Mouse (Mus musculus): Measurements from ENCODE around the gene Cdh7.
"Not testable (repeated sequence)": the region's sequence is repeated elsewhere in the genome, so short reads cannot be mapped to it uniquely, and the experiment has no call there.

The Cdh7 gene

DNA sequence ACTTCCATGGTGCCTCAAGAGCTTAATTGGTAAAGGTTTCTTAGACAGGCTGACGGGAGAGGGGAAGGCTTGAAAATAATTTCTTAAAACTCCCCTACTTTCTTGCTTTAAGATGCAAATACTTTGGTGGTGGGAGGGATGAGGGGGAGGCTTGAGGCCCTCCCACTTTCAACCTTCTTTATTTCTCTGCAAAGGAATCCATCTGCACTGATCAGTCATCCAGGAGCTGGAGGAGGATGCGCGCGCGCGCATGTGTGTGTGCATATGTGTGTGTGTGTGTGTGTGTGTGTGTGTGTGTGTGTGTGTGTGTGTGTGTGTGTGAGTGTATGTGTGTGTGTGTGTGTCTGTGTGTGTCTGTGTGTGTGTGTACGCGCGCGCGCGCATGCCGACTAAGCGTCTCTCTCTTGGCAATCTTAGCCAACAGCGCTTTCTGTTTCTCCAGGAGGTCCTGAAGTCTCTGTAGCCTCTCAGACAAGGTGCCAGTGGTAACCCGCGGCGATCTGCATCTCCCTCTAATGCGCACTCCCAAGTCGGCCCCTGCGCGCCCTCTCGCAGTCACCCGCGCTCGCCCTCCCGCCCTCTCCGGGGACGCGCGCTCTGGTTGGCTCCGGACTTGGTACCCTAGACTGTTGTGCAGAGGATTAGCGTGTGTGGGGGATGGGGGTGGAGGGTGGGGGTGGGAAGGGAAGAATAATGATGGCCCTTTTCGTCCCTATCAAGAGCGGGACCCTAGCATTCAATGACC is at the start of gene Cdh7:
Gene Cdh7 (plus strand): TSS at position 368 of the 745 bp plus-strand sequence.
- peak; percentile 4 for DNase-seq

DNA sequence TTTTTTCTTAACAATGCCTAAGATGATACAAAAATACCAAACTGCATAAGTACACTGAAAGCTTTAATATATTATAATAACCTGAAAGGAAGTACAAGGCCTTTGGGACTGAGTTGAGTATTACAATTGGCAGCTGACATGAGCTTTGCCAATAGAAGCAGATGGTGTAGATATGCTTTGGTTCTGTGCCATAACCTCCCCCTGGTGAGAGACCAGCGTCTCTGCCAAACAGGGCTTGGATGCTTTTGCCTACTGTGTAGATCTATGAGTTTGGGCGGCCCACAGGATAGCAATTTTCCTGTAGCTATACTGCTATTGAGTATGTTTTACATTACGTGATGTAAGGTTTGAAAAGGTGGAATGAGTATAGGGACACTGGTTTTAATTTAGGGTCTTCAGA is 49.6 kb upstream of the Cdh7 start:
- DNase-seq: no peak

DNA sequence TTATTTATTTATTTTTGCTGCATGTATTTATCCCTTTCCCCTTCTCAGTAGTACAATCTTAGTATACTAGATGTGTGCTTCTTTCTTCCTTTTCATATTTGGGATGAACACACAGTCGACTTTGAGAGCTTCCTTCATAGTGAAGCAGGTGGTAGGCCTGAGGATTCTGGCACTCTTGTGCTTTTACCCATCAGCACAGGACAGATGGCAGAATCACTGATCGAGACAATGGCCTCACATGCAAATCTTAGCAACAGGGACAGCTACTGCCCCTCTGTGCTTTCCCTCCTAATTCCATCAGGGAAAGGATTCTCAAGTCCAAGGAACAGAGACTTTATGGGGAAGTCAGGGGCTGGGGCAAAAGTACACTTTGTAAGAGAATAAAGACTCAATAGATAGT is 33.7 kb upstream of the Cdh7 start:
- no peak for DNase-seq

DNA sequence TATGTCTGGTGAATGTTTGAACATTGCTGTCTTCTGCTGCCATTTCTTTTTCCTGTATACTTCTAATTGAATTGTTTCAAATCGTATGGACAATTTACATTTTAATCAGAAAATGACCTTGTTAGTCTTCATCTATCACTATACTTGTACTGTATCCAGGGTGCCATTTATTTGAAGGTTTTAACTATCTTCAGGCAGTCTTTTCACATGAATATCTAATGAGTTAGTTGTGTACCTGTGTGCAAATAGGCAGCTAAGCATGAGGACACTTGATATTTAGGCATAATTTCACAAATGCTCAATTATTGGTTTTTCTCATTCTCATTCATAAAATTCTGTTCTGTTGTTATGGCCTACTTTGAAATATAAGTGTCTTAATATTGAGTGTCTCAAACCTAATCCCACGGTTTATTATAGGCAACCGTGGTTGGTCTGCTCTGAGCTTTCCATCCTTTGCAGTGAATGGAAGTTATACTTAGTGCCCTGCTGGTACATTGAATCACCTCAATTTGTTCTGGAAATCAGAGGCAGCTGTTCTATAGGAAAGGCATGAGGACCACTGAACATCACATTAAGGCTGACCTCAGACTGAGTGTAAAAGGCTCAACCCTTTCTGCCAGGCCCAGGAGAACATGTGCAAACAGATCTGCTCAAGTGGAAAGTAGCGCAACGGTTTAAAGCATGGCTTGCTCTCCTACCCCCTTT is 10.4 kb upstream of the Cdh7 start:
- DNase-seq: no peak

DNA sequence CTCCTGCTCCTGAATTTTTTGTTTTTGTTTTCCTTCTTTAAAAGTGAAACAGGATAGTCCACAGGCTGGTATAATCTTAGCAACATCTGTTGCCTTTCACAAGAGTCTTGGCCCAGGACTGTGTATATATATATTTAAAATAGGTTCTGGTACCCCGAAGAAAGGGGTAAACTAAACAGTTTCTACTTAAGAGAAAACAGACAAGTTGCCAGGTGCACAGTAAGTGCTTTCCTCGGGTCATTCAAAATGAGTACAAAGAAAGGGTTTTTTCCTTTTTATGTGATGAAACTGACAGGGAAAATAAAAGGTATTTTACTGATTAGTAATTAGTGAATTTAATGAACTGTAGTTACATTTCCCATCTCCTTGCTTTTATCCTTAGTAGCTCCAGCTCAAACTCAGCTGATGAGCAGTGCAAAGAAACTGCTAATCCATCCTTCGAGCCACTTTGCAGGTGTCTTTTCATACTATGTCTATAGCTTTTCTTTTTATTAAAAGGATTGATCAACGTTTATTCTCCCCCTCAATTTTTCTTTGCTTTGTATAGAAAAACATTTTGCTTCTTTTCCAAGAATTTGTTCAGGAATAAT is 9.7 kb upstream of the Cdh7 start:
- DNase-seq: no peak

DNA sequence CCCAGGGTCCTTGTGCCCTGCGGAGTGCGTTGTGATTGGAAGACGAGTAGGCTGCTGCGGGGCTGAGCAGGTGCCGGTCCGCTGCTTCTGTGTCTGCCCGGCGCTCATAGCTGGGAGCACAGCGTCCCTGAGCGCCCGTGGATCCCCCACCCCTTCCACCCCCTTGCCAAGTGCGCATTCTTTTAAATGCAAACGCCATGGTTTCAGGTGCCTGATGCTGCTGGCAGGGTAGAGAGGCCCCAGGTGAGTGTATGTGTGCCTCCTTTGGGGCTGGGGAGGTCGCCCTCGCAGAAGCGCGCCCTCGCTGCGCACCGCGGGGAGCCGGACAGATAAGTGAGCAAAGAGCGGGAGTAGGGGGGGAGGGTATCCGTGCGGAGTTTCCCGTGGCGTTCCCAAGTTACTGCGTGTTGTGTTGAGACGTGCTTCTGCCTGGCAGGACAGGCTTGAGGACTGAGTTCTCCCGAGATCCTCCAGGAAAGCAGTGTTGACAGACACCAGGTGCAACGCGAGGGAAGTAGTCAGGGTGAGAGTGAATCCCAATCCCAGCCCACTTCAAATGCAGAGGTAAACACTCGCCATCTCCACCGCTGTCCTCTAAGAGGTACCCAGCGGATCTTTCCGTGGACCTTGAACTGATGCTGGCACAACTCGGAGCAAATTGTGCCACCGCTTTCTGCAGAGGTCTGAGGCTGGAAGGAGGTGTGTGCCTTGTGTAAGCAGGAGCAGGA is 742 bp downstream of the Cdh7 start:
- no peak for DNase-seq

DNA sequence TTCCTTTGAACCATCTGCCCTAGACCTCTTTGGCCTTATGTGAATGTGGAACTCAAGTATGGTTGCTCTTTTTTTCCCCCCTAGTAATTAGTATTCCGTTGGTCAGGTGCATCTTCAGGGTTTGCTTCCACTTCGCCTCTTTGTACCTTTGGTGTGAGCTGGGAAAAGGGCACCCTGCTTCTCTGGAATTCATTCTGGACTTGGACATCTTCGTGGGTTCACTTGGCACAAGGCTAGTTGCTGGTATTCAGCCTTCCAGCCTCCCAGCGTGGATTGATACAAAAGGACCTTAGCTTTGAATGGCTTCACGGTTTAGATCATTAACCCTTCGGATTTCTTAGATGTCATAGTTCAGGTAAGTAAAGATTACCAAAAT is 1.3 kb downstream of the Cdh7 start:
- DNase-seq: no peak

DNA sequence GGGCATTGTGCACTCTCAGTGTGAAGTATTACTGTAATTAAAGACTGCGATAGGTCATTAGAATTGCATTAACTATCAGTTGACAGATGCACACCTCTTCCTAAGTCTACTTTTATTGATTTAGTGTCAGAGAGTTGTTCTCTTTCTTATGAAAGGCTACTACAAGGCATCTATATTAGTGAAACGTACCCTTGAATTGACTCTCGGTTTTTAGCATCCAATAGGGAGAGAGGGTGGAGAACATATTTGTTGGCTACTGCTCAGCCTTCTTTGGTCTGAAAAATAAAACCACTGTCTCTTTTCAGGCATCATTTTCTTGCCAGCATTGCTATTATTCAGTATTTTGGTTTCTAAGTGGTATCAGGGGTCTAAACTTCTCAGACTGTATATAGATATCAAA is 2.5 kb downstream of the Cdh7 start:
- no peak for DNase-seq

DNA sequence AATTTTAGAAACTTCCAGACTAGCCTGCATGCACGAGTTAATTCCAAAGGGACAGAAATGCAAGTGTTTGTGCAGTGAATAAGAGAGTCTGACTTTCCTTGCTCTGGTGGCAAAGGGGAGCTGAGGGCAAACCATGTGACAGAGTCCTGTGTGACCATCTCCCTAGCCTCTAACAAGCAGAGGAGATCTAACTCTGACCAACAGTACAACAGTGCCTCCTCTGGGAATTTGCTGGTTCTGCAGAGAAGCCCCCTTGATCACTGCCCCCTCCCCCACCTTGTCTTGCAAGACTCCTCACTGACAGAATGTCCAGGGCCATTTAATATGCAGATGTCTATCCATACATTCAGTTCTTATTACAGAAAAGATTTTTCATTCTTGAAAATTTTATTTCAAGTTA is 3.2 kb downstream of the Cdh7 start:
- DNase-seq: no peak

DNA sequence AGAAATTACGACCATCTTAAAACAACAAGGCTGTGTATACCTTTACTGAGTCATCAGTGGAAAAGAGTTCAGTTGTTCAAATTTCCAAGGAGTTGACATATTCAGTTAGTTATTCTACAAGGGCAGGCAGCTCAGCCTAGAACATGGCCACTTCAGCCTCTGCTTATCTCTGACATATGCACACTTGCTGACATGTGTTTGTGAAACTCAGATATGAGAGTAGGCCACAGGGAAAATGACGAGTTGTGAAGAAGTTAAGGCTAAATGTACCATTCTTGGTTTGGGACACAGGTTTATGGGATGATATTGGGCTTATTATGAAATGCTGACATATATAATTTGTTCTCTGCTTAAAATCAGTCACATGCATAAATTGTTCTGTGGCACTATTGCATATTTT is 7.3 kb downstream of the Cdh7 start:
- no peak for DNase-seq

DNA sequence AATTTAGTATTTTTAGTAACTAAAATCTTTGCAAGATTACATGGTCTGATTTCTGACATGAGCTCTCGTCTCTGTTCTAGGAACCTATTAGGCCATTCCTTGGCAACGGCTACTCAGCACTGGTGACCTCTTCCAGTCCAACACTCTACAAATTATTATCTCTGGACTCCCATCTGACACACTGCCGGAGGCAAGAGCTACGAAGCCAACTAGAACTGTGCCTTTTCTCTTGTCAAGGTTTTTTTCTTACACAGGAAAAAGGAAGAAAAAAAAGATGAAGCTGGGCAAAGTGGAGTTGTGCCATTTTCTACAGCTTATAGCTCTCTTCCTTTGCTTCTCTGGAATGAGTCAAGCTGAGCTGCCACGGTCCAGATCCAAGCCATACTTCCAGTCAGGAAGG is 11.7 kb downstream of the Cdh7 start:
- no peak for DNase-seq

DNA sequence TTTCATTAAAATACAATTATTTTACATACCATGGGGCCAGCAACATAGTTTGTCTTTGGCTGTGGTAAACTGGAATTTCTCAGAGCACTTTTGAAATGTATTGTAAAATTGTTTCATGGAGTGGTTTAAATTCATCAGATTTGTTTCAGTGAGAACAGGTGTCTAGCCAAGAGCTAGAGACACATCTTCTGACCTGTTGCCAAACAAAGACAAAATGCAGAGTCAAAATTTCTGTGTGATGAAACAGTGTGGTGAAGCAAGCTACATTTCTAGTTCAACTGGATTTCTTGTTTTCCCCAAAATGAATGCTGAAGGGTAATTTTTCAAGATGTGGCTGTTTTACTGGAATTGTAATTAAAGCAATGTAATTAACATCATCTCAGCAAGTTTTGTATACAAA is 22.2 kb downstream of the Cdh7 start:
- DNase-seq: no peak

DNA sequence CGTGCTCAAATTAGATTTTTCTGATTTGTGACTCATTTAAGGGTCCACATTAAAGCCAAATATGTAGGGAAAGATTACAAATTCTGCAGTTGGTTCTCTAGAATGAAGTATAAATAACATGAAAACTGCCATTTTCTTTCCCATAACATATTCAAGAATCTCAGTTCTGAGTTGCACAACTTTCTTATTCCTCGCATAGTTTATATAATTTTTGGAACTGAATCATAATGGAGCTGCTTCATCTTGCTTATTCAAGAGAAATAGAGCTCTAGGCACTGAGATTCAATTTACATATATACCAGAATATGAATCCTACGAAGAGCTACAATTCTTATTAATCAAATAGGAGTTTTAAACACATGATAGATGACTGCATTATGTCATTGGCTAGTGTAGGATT is 22.8 kb downstream of the Cdh7 start:
- DNase-seq: no peak

DNA sequence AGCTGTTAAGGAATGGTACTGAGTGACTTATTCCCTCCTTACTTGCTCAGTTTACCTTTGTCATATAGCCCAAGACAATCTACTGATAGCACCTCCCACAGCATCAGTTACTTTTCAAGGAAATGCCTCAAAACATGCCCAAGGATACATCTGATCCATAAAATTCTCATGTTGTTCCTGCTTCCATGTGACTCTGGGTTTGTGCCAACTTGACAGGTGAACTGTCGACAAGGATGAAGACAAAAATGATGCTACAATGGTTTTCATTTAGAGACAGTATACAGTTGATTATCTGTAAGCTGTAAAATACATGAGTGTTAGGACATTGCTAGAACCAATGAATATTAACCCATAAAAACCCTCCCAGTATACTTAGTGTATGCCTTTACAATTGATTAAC is 29.9 kb downstream of the Cdh7 start:
- DNase-seq: no peak

DNA sequence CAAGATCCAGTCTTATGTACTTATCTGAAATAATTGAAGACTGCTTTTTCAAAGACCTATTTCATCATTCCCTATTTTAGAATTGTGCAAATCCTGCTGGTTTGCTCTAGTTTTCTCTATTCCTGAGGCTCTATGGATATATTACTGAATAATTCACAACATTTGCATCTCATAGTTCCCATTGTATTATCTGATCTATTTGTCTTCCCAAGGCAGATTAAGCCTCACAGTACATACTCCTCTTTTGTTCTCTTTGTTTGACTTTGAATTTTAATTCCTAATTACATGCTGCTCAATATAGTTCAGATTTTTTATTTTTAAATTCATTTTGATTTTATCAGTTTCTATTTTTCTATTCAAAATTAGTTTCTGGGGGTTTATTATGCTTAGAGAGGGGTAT is 74.1 kb downstream of the Cdh7 start:
- no peak for DNase-seq

DNA sequence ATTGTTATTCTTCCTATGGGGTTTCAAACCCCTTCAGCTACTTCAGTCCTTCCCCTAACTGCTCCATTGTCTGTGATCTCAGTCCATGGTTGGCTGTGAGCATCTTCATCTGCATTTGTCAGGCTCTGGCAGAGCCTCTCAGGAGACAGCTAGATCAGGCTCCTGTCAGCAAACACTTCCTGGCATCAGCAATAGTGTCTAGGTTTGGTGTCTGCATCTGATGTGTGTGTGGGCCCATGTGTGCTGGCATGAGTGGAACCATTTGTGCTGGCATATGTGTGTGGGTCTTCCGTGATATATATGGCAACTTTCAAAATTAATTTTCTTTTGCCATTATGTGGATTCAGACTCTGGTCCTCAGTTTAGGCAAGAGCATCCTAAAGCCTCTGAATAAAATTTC is 85.2 kb downstream of the Cdh7 start:
- DNase-seq: no peak

DNA sequence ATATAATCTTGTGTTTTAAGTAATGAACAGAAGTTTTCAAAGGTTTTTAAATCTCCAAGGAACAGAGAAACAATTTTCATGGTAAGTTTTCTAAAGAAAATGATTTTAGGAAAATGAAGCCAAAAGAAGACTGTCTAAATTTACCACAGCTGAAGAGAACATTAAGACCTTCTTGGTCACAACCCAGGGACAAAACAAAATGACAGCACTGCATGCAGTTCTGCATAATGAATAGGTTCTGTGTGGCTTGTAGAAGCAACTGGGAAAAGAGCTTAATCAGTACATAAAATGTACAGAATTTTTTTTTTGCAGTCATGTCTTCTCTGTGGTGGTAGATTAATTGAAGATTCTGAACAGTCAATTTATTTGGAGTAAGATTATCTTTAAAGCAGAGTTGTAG is 96.2 kb downstream of the Cdh7 start:
- no peak for DNase-seq

DNA sequence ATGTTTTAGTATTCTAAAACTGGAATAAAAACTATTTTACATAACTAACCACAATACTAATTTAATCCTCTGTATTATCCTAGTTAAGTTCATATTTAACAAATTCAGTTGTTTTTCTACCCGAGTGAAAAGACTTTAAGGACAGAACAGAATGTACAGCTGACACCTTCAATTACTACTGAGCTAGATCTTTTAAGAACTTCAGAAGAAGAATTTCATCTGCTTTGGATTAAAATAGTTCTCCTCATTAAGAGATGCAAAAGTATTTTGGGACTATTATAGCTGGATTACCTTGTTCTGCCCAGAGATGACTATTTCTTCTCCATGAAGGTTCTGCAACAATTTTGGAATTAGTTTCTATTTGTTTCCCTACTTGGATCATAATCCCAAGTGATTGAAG is 135.8 kb downstream of the Cdh7 start:
- no peak for DNase-seq

DNA sequence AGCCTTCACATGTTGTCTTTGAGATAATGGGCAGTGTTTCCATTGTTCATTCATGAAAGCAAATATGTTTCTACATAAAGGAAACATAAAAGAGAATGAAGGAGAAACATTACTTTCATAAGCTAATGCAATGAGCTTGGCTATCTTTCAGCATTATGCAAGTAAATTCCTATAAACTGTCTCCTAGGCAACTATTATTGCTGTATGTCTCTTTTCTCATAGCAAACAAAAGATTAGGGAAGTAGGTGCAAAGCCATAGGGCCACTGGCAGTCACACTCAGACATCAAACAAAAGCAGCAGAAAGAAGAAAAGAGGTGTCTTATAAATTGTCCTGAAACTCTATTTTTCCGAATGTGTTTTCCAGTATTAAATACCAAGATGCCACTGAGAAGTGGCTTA is 136.6 kb downstream of the Cdh7 start:
- DNase-seq: no peak

DNA sequence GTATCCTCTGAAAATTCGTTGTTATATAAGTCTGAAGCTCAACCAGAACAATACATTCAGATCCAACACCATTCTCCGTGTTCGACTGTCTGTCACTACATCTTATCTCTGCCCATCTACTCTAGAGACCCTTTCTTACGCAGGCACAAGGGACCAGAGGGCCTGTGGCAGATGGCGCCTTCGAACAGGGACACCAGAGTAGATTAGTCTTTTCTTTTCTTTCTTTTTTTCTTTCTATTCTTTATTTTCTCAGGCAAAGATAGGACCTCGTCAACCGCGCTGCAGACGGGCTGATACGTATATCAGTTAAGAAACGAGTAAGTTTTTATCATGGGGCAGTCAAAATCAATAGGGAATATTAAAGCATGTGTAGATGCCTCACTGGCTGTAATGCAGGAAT is 189.2 kb downstream of the Cdh7 start:
- DNase-seq: not testable (repeated sequence)
